Mouse (Mus musculus) CH12.LX (cell line): ENCODE measurements around the gene Gh. TPM values are rescaled to one million over a fixed set of nuclear protein-coding genes. Genes with fewer than 3 reads are reported as not detected.

ENCODE experiments used
- DNase-seq: peaks from one replicate; pipeline ENCODE4 v3.0.0-alpha.2; 2013; ENCODE audit errors: extremely low read depth
- H3K27ac ChIP-seq: 2 replicates; pipeline ENCODE4 v1.5.1; 2012; ENCODE audit warnings: low read depth, mild to moderate bottlenecking, control low read depth, moderate library complexity; ENCODE audit not compliant: insufficient read depth
- H3K27me3 ChIP-seq: replicated peaks from 2 replicates; pipeline ENCODE3; 2012; ENCODE audit warnings: inconsistent platforms
- H3K36me3 ChIP-seq, 2 experiments: replicated peaks in 1 of 2; 2 replicates each; pipeline versions ENCODE3 to v1.6.1; 2012; ENCODE audit warnings: inconsistent platforms in 1 of 2, low read length in 1 of 2, mild to moderate bottlenecking in 1 of 2, mixed read lengths in 1 of 2, moderate library complexity in 1 of 2; ENCODE audit not compliant: control insufficient read depth in 1 of 2, insufficient read depth in 1 of 2
- H3K4me1 ChIP-seq, 2 experiments: 2 replicates each; pipeline ENCODE4 v1.6.1; 2012; ENCODE audit warnings: inconsistent platforms in 1 of 2, moderate library complexity in 1 of 2; ENCODE audit not compliant: insufficient read depth in 2 of 2, control insufficient read depth in 1 of 2
- H3K4me2 ChIP-seq: 2 replicates; pipeline ENCODE4 v1.6.1; 2012; ENCODE audit warnings: low read depth, mild to moderate bottlenecking, control low read depth; ENCODE audit not compliant: poor library complexity, insufficient read depth, severe bottlenecking
- H3K4me3 ChIP-seq, 3 experiments: fragments of 150-350 bp in 1 of 3; sonication (generic) in 1 of 3; replicated peaks in 1 of 3; 2 replicates each; pipeline versions ENCODE3 to v1.5.1; 2011 to 2012; ENCODE audit warnings: low read depth in 2 of 3, low read length in 2 of 3, mild to moderate bottlenecking in 2 of 3, moderate library complexity in 2 of 3, control low read depth in 1 of 3, improper control_type of control experiment in 1 of 3, inconsistent platforms in 1 of 3, mixed read lengths in 1 of 3; ENCODE audit not compliant: poor library complexity in 1 of 3
- H3K79me2 ChIP-seq: replicated peaks from 2 replicates; pipeline ENCODE4 v1.6.1; 2012; ENCODE audit warnings: mild to moderate bottlenecking, moderate library complexity; ENCODE audit not compliant: control insufficient read depth, poor library complexity, insufficient read depth, severe bottlenecking; ENCODE audit errors: extremely low read depth
- H3K9ac ChIP-seq: 2 replicates; pipeline ENCODE4 v1.6.1; 2012; ENCODE audit warnings: low read depth, mild to moderate bottlenecking, control low read depth, moderate library complexity; ENCODE audit not compliant: insufficient read depth
- H3K9me3 ChIP-seq: replicated peaks from 2 replicates; pipeline ENCODE3; 2012; ENCODE audit warnings: low read length, inconsistent platforms, mixed read lengths
- CTCF ChIP-seq, 2 experiments: IDR thresholded peaks in 1 of 2; conservative IDR thresholded peaks in 1 of 2; 2 replicates each; pipeline ENCODE4 v1.5.1; 2011 to 2012; ENCODE audit warnings: low read depth in 2 of 2, low read length in 2 of 2, improper control_type of control experiment in 1 of 2, inconsistent platforms in 1 of 2, mild to moderate bottlenecking in 1 of 2, moderate library complexity in 1 of 2
- E2F4 ChIP-seq: IDR thresholded peaks from 2 replicates; pipeline ENCODE4 v1.6.1; 2011; ENCODE audit warnings: low read depth, low read length, improper control_type of control experiment; ENCODE audit not compliant: insufficient replicate concordance
- ELF1 ChIP-seq: IDR thresholded peaks from 2 replicates; pipeline ENCODE4 v1.6.1; 2014; ENCODE audit warnings: low read depth, mild to moderate bottlenecking, inconsistent platforms, low read length, improper control_type of control experiment
- GABPA ChIP-seq: IDR thresholded peaks from 2 replicates; pipeline ENCODE4 v1.6.1; 2012; ENCODE audit warnings: low read depth, low read length, improper control_type of control experiment, inconsistent platforms; ENCODE audit not compliant: insufficient replicate concordance
- IRF4 ChIP-seq: IDR thresholded peaks from 2 replicates; pipeline ENCODE4 v1.6.1; 2014; ENCODE audit warnings: low read depth, mild to moderate bottlenecking, inconsistent platforms, low read length, improper control_type of control experiment
- MAFK ChIP-seq: IDR thresholded peaks from 2 replicates; pipeline ENCODE4 v1.6.1; 2011; ENCODE audit warnings: low read length, improper control_type of control experiment; ENCODE audit not compliant: insufficient replicate concordance
- MAX ChIP-seq: IDR thresholded peaks from 2 replicates; pipeline ENCODE4 v1.6.1; 2011; ENCODE audit warnings: low read length, improper control_type of control experiment
- MEF2A ChIP-seq: IDR thresholded peaks from 2 replicates; pipeline ENCODE4 v1.6.1; 2014; ENCODE audit warnings: low read depth, mild to moderate bottlenecking, inconsistent platforms, low read length, improper control_type of control experiment, borderline replicate concordance
- MXI1 ChIP-seq: IDR thresholded peaks from 2 replicates; pipeline ENCODE4 v1.6.1; 2011; ENCODE audit warnings: mild to moderate bottlenecking, low read depth, low read length, improper control_type of control experiment
- MYC ChIP-seq: IDR thresholded peaks from 2 replicates; pipeline ENCODE4 v1.6.1; 2011; ENCODE audit warnings: low read depth, mild to moderate bottlenecking, improper control_type of control experiment, low read length
- NELFE ChIP-seq: IDR thresholded peaks from 2 replicates; pipeline ENCODE4 v1.6.1; 2011; ENCODE audit warnings: low read depth, low read length, improper control_type of control experiment
- RAD21 ChIP-seq: IDR thresholded peaks from 2 replicates; pipeline ENCODE4 v1.6.1; 2011; ENCODE audit warnings: low read depth, mild to moderate bottlenecking, low read length, improper control_type of control experiment, moderate library complexity
- SMC3 ChIP-seq: IDR thresholded peaks from 2 replicates; pipeline ENCODE4 v1.6.1; 2011; ENCODE audit warnings: low read depth, low read length, improper control_type of control experiment
- ZC3H11A ChIP-seq: IDR thresholded peaks from 2 replicates; pipeline ENCODE4 v1.6.1; 2012; ENCODE audit warnings: low read depth, mild to moderate bottlenecking, inconsistent platforms, low read length, improper control_type of control experiment
- ZMIZ1 ChIP-seq: IDR thresholded peaks from 2 replicates; pipeline ENCODE4 v1.6.1; 2012; ENCODE audit warnings: low read depth, mild to moderate bottlenecking, inconsistent platforms, low read length, improper control_type of control experiment
- ZNF384 ChIP-seq: IDR thresholded peaks from 2 replicates; pipeline ENCODE4 v1.6.1; 2012; ENCODE audit warnings: low read depth, low read length, improper control_type of control experiment, inconsistent platforms
- dilution Hi-C: fragments of 300-500 bp; cut with MboI; formaldehyde crosslinking; loops from 2 replicates; pipeline ENCODE4 v1.14.3; 2020; ENCODE audit warnings: low sequenced_read_pairs; ENCODE audit not compliant: extremely low pct_unique_long_range_greater_than_20kb, extremely low pct_ligation_motif_present
- in situ Hi-C: fragments of 300-500 bp; cut with MboI; formaldehyde crosslinking; loops from 3 replicates; pipeline ENCODE4 v1.14.3; 2019; ENCODE audit warnings: low sequenced_read_pairs, low pct_ligation_motif_present, low pct_unique_long_range_greater_than_20kb, mixed read lengths
- polyA plus RNA-seq: library from polyadenylated mRNA; unstranded; fragments of >175 nt; gene quantifications from 2 replicates; pipeline ENCODE4 v1.2.1, GENCODE M21; 2012; ENCODE audit warnings: low read depth; ENCODE audit not compliant: insufficient read length
- total RNA-seq, 2 experiments: library from RNA; depleted of rRNA; stranded (reverse); fragments of 300-350 nt in 1 of 2; fragments of >200 nt in 1 of 2; gene quantifications; 2 replicates each; pipeline ENCODE4 v1.2.3; 2012 to 2014

Gh gene
- total and polyA plus RNA-seq, 3 experiments: 0.38 to 1.0 (median 0.68) TPM

GRCm38 (mm10) chr11:106302634-106303033, 969 bp upstream of the Gh start:
- no peak overlapping the region for H3K27ac ChIP-seq

GRCm38 (mm10) chr11:106291861-106292260, 9.8 kb downstream of the Gh start:
- Histone ChIP-seq H3K4me3 (no peak overlapping the region), H3K9ac (no peak overlapping the region), H3K27ac (no peak overlapping the region), H3K4me1 (peaks cover 0 to 5% of the 10 kb centered on the region in 2 experiments; a peak in 2 of 4 replicates), H3K4me2 (no peak overlapping the region), H3K9me3 (peaks cover 9% of the 10 kb centered on the region), H3K36me3 (no peaks in the 10 kb centered on the region), H3K27me3 (no peaks in the 10 kb centered on the region), H3K79me2 (no peaks in the 10 kb centered on the region)
- no peak for DNase-seq
- in situ Hi-C loops (no loop called here), dilution Hi-C loops (no loop called here)
- TF ChIP-seq IRF4 (no peak), GABPA (no peak), ZNF384 (no peak), ELF1 (no peak), MAX (no peak), MAFK (no peak)

More at GRCm38 (mm10) chr11:106302634-106303033, 969 bp upstream of the Gh start:
- DNase-seq: peak; percentile 90
- no peak overlapping the region for H3K9ac ChIP-seq
- H3K27me3 ChIP-seq: no peaks in the 10 kb centered on the region
- in situ Hi-C loops: loop anchor here (25.0 kb wide), 1 partner anchor 460 kb away; the partner anchor contains the start of genes Milr1 and Pecam1
- peaks cover 2% of the 10 kb centered on the region for H3K9me3 ChIP-seq
- H3K4me1 ChIP-seq: peaks cover 33 to 46% of the 10 kb centered on the region in 2 experiments
- TF ChIP-seq SMC3: peak; percentile 99
- TF ChIP-seq NELFE: peak; percentile 47
- no peak for TF ChIP-seq E2F4
- TF ChIP-seq ZC3H11A: peak; percentile 97
- TF ChIP-seq RAD21: peak; percentile 96
- peak; percentile 62; the same call in 1 of the 2 replicates for TF ChIP-seq MYC
- 0 out of 2 replicates have a peak, but pooled peaks have one; percentile 57 for TF ChIP-seq MEF2A
- no peak for TF ChIP-seq ZMIZ1
- peak; percentile 4; the same call in 1 of the 2 replicates for TF ChIP-seq MXI1
- TF ChIP-seq IRF4: peak; percentile 37; the same call in 1 of the 2 replicates
- TF ChIP-seq CTCF (conservative IDR thresholded peaks at IDR 0.05 in 1 of 2, IDR thresholded peaks at IDR 0.05 in 1 of 2; ENCODE audit: low read depth in 2 of 2, low read length in 2 of 2): peak; percentile 96 to 97
- TF ChIP-seq, all 38 proteins: peak for 9
- Histone ChIP-seq H3K4me2 (0 out of 2 replicates have a peak overlapping the region, but pooled peaks have one; percentile 7), H3K36me3 (no peaks in the 10 kb centered on the region), H3K4me3 (no peak overlapping the region), H3K79me2 (no peaks in the 10 kb centered on the region)
- dilution Hi-C loops: no loop called here
